Comparison of ENCODE assay signal across 8 mouse cellular contexts in the genomic region with DNA sequence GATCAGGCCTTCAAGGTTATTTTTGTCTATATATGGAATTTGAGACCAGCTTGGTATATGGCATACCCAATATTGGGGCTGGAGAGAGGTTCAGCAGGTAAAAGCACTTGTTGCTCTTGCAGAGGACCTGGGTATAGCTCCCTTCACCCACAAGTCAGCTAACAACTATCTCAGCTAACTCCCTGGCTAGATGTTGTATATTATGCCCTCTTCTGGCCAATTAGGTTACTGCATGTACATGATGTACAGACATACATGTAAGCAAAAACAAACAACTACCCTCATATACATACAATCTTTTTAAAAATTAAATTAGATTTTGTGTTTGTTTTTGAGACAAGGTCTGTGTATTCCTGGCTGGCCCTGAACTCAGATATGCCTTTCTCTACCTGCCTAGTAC. TPM values are rescaled to one million over a fixed set of nuclear protein-coding genes. Genes with fewer than 3 reads are reported as not detected.
DNase-seq lines count a peak whose midpoint lies in the region; ATAC-seq and TF ChIP-seq lines count a peak whose summit lies in the region.

No protein-coding gene starts in this region.

- DNase-seq in kidney, adult 2 months, result peak; percentile 66
- DNase-seq in kidney, adult 11 months, result no peak
- DNase-seq in MEL (ENCODE audit: low read depth, low spot score), result peak; percentile 91
- DNase-seq in retina, embryonic 14.5 days (ENCODE audit: low spot score), result peak; percentile 65
- no peak for DNase-seq in layer of hippocampus, postnatal 36 days
- no peak for DNase-seq in layer of hippocampus, adult 9-11 months

- H3K27me3 ChIP-seq in kidney, adult 2 months (replicated peaks; ENCODE audit: control insufficient read depth, insufficient read depth, low read length), result no peaks in the 10 kb centered on the region
- no peaks in the 10 kb centered on the region for H3K27me3 ChIP-seq in MEL (ENCODE audit: control insufficient read depth in 1 of 2, insufficient read depth in 2 of 2, low read length in 2 of 2)
- H3K27me3 ChIP-seq in limb, embryonic 13.5 days, result no peaks in the 10 kb centered on the region

- TF ChIP-seq POLR2A in kidney, adult 2 months (IDR thresholded peaks at IDR 0.05; ENCODE audit: low read depth, low read length), result no peak
- no peak for TF ChIP-seq POLR2A in MEL (IDR thresholded peaks at IDR 0.05; ENCODE audit: control insufficient read depth in 1 of 2, insufficient read depth in 1 of 2, low read depth in 1 of 2, low read length in 2 of 2, poor library complexity in 1 of 2)
- TF ChIP-seq POLR2A in embryonic fibroblast, embryonic 13.5 days (IDR thresholded peaks at IDR 0.05; ENCODE audit: low read depth, low read length), result no peak

- peaks cover 9% of the 10 kb centered on the region; the same call in 1 of the 2 replicates for H3K4me1 ChIP-seq in kidney, adult 2 months (ENCODE audit: control insufficient read depth, insufficient read depth, low read length)
- H3K4me1 ChIP-seq in MEL (ENCODE audit: control insufficient read depth in 1 of 2, insufficient read depth in 2 of 2, low read length in 2 of 2), result peaks cover 3 to 15% of the 10 kb centered on the region in 2 experiments
- 0 out of 2 replicates have a peak, but pooled peaks cover 11% of the 10 kb centered on the region for H3K4me1 ChIP-seq in embryonic fibroblast, embryonic 13.5 days (ENCODE audit: control insufficient read depth, insufficient read depth, low read length)
- peaks cover 26% of the 10 kb centered on the region for H3K4me1 ChIP-seq in limb, embryonic 13.5 days

- no peaks in the 10 kb centered on the region; the same call in 1 of the 2 replicates for H3K36me3 ChIP-seq in kidney, adult 2 months (ENCODE audit: control insufficient read depth, insufficient read depth, low read length)
- H3K36me3 ChIP-seq in MEL (ENCODE audit: control insufficient read depth in 1 of 2, insufficient read depth in 2 of 2, low read length in 2 of 2), result peaks cover 3 to 21% of the 10 kb centered on the region in 2 experiments
- H3K36me3 ChIP-seq in limb, embryonic 13.5 days, result peaks cover 30% of the 10 kb centered on the region

- H3K4me2 ChIP-seq in limb, embryonic 13.5 days (replicated peaks), result peak overlapping the region; percentile 91

- H3K9me3 ChIP-seq in MEL (replicated peaks; ENCODE audit: insufficient read depth, low read length), result no peaks in the 10 kb centered on the region
- H3K9me3 ChIP-seq in limb, embryonic 13.5 days, result no peaks in the 10 kb centered on the region

- 0 out of 2 replicates have a peak, but pooled peaks have one; percentile 25 for TF ChIP-seq CTCF in kidney, adult 2 months (conservative IDR thresholded peaks at IDR 0.05; ENCODE audit: insufficient read depth, insufficient read length, low read depth, low read length)
- TF ChIP-seq CTCF in MEL (IDR thresholded peaks at IDR 0.05 in 2 of 3, conservative IDR thresholded peaks at IDR 0.05 in 1 of 3; ENCODE audit: control insufficient read depth in 1 of 3, insufficient read depth in 1 of 3, low read depth in 2 of 3, low read length in 3 of 3, poor library complexity in 1 of 3, severe bottlenecking in 1 of 3), result peak; percentile 26 to 75 (median 71); a peak in 5 of 6 replicates
- TF ChIP-seq CTCF in embryonic fibroblast, embryonic 13.5 days (IDR thresholded peaks at IDR 0.05; ENCODE audit: borderline replicate concordance, insufficient read depth, low read length), result no peak

- no peak overlapping the region for H3K4me3 ChIP-seq in kidney, adult 2 months (ENCODE audit: insufficient read depth, low read depth, low read length)
- H3K4me3 ChIP-seq in MEL (ENCODE audit: control insufficient read depth in 1 of 2, insufficient read depth in 1 of 2, low read depth in 2 of 2, low read length in 2 of 2), result peak overlapping the region; percentile 95 to 96
- H3K4me3 ChIP-seq in embryonic fibroblast, embryonic 13.5 days (ENCODE audit: insufficient read depth, low read length), result peak overlapping the region; percentile 89
- H3K4me3 ChIP-seq in limb, embryonic 13.5 days, result peak overlapping the region; percentile 90

- TF ChIP-seq RAD21 in MEL (IDR thresholded peaks at IDR 0.05; ENCODE audit: low read depth, low read length), result peak; percentile 42

- no peak for TF ChIP-seq EP300 in MEL (IDR thresholded peaks at IDR 0.05; ENCODE audit: low read depth in 1 of 2, low read length in 2 of 2)

- ATAC-seq in limb, embryonic 13.5 days (ENCODE audit: low FRiP score, low read depth), result no peak

- H3K9ac ChIP-seq in MEL (ENCODE audit: control insufficient read depth, low read depth, low read length, poor library complexity, severe bottlenecking), result no peak overlapping the region; the same call in 1 of the 2 replicates
- H3K9ac ChIP-seq in limb, embryonic 13.5 days, result no peak overlapping the region

- H3K27ac ChIP-seq in kidney, adult 2 months (ENCODE audit: insufficient read depth, low read depth, low read length), result no peak overlapping the region
- no peak overlapping the region for H3K27ac ChIP-seq in MEL (ENCODE audit: control insufficient read depth, low read depth, low read length)
- no peak overlapping the region for H3K27ac ChIP-seq in embryonic fibroblast, embryonic 13.5 days (ENCODE audit: insufficient read depth, low read length)
- no peak overlapping the region for H3K27ac ChIP-seq in limb, embryonic 13.5 days

- peaks cover 35% of the 10 kb centered on the region for H3K79me2 ChIP-seq in MEL (ENCODE audit: control insufficient read depth, insufficient read depth, low read length, poor library complexity)

TF ChIP-seq in MEL, 35 proteins besides CTCF, POLR2A, EP300 and RAD21:
- TF ChIP-seq MAZ (IDR thresholded peaks at IDR 0.05; ENCODE audit: low read depth, low read length) (0 out of 2 replicates have a peak, but pooled peaks have one; percentile 22), BHLHE40 (IDR thresholded peaks at IDR 0.05; ENCODE audit: borderline replicate concordance, low read depth, low read length) (no peak), MYC (IDR thresholded peaks at IDR 0.05; ENCODE audit: low read depth, low read length) (0 out of 2 replicates have a peak, but pooled peaks have one; percentile 50), HCFC1 (IDR thresholded peaks at IDR 0.05; ENCODE audit: low read depth, low read length) (peak; percentile 45; the same call in 1 of the 2 replicates), GABPA (IDR thresholded peaks at IDR 0.05; ENCODE audit: low read depth, low read length) (no peak), RCOR1 (IDR thresholded peaks at IDR 0.05; ENCODE audit: low read depth, low read length) (no peak), SMC3 (IDR thresholded peaks at IDR 0.05; ENCODE audit: low read depth, low read length) (peak; percentile 70), ETS1 (IDR thresholded peaks at IDR 0.05; ENCODE audit: low read depth, low read length) (no peak)
TF ChIP-seq in MEL: peak in this region for 4.

RNA-seq across cellular contexts. Expression of a gene that starts 1.7 kb away (rescaled TPM):
- 191 and 242 TPM in 2 replicates for polyA plus RNA-seq in kidney, adult 2 months (2012; rRNA removed)
- total RNA-seq in MEL (2012; rRNA removed), result 342 and 371 TPM in 2 replicates
- 100 to 1,000 TPM in 1 of 2 experiments, not detected in 1; 480 TPM for polyA plus RNA-seq in MEL (2012; ENCODE audit: insufficient read depth in 1 of 2, insufficient read length in 2 of 2, low read depth in 1 of 2, low replicate concordance in 2 of 2, missing spikeins in 1 of 2)
- polyA plus RNA-seq in embryonic fibroblast, embryonic 13.5 days (2011; ENCODE audit: insufficient read length, low read depth, missing spikeins), result 474 and 541 TPM in 2 replicates
- 451 and 463 TPM in 2 replicates for polyA plus RNA-seq in limb, embryonic 13.5 days (2015; fragmentation: Nextera tagmentation; extraction: Ambion mirVana)
- 100 to 1,000 TPM; 208 to 224 TPM for total RNA-seq in layer of hippocampus, postnatal 36 days (2021)

RNA-seq across cellular contexts. Expression of a gene that starts 2.4 kb away (rescaled TPM):
- polyA plus RNA-seq in kidney, adult 2 months (2012; rRNA removed), result 30.8 and 31.2 TPM in 2 replicates
- 20.3 TPM in 2 replicates for total RNA-seq in MEL (2012; rRNA removed)
- 10 to 100 TPM in 1 of 2 experiments, not detected in 1; 38.6 TPM for polyA plus RNA-seq in MEL (2012; ENCODE audit: insufficient read depth in 1 of 2, insufficient read length in 2 of 2, low read depth in 1 of 2, low replicate concordance in 2 of 2, missing spikeins in 1 of 2)
- 73.1 and 78.9 TPM in 2 replicates for polyA plus RNA-seq in embryonic fibroblast, embryonic 13.5 days (2011; ENCODE audit: insufficient read length, low read depth, missing spikeins)
- polyA plus RNA-seq in limb, embryonic 13.5 days (2015; fragmentation: Nextera tagmentation; extraction: Ambion mirVana), result 27.1 and 28.2 TPM in 2 replicates
- total RNA-seq in layer of hippocampus, postnatal 36 days (2021), result 10 to 100 TPM; 79.9 to 81.2 TPM

RNA-seq across cellular contexts. Expression of a gene that starts 29.6 kb away (rescaled TPM):
- 134 and 147 TPM in 2 replicates for polyA plus RNA-seq in kidney, adult 2 months (2012; rRNA removed)
- 60.1 and 73.7 TPM in 2 replicates for total RNA-seq in MEL (2012; rRNA removed)
- polyA plus RNA-seq in MEL (2012; ENCODE audit: insufficient read depth in 1 of 2, insufficient read length in 2 of 2, low read depth in 1 of 2, low replicate concordance in 2 of 2, missing spikeins in 1 of 2), result 10 to 100 TPM in 1 of 2 experiments, not detected in 1; 60.6 TPM
- polyA plus RNA-seq in embryonic fibroblast, embryonic 13.5 days (2011; ENCODE audit: insufficient read length, low read depth, missing spikeins), result 20.5 and 22.1 TPM in 2 replicates
- polyA plus RNA-seq in limb, embryonic 13.5 days (2015; fragmentation: Nextera tagmentation; extraction: Ambion mirVana), result 69.7 and 75.1 TPM in 2 replicates
- 10 to 100 TPM; 53.1 to 58.3 TPM for total RNA-seq in layer of hippocampus, postnatal 36 days (2021)

RNA-seq across cellular contexts. Expression of a gene that starts 53.2 kb away (rescaled TPM):
- 30.2 and 37.2 TPM in 2 replicates for polyA plus RNA-seq in kidney, adult 2 months (2012; rRNA removed)
- 30.7 and 34.2 TPM in 2 replicates for total RNA-seq in MEL (2012; rRNA removed)
- 10 to 100 TPM in 1 of 2 experiments, not detected in 1; 42.8 TPM for polyA plus RNA-seq in MEL (2012; ENCODE audit: insufficient read depth in 1 of 2, insufficient read length in 2 of 2, low read depth in 1 of 2, low replicate concordance in 2 of 2, missing spikeins in 1 of 2)
- 19.3 and 22.8 TPM in 2 replicates for polyA plus RNA-seq in embryonic fibroblast, embryonic 13.5 days (2011; ENCODE audit: insufficient read length, low read depth, missing spikeins)
- polyA plus RNA-seq in limb, embryonic 13.5 days (2015; fragmentation: Nextera tagmentation; extraction: Ambion mirVana), result 27.3 and 28.0 TPM in 2 replicates
- total RNA-seq in layer of hippocampus, postnatal 36 days (2021), result 10 to 100 TPM; 25.6 to 26.4 TPM

Comparison
In these comparisons a context has a peak if more than half of its experiments do, and no peak if none do; other contexts are left out.
1. DNase-seq: peak in kidney, adult 2 months (single experiment), MEL (single experiment) and retina, embryonic 14.5 days (single experiment); none in kidney, adult 11 months (single experiment), layer of hippocampus, postnatal 36 days (0 of 2) and layer of hippocampus, adult 9-11 months (single experiment).